Mouse (Mus musculus) hematopoietic stem cell, adult 5-6 weeks (primary cell): ENCODE data around the gene Plekha7. TPM values are rescaled to one million over a fixed set of nuclear protein-coding genes. Genes with fewer than 3 reads are reported as not detected.
A peak's percentile ranks its signal among the peaks of the same experiment; 100 is the strongest.

Experiments used
- ATAC-seq, 2 experiments: fragments of 125-278 bp in 1 of 2; replicated peaks in 1 of 2; 2 replicates each; pipeline ENCODE4 v1.8.0; 2016 to 2017; ENCODE audit warnings: inconsistent platforms in 2 of 2, mild to moderate bottlenecking in 2 of 2, moderate number of reproducible peaks in 2 of 2, low read depth in 1 of 2, moderate TSS enrichment in 1 of 2; ENCODE audit not compliant: low FRiP score in 2 of 2, poor library complexity in 2 of 2, severe bottlenecking in 2 of 2, insufficient read depth in 1 of 2, low TSS enrichment in 1 of 2
- total RNA-seq: library from RNA; stranded (forward); fragments of 172-1452, 232-1000 nt; gene quantifications from 2 replicates; pipeline ENCODE4 v1.2.3, GENCODE M21; 2017

The Plekha7 gene
- total RNA-seq, 1 experiment from 2014 or later = 7.0 TPM

DNA sequence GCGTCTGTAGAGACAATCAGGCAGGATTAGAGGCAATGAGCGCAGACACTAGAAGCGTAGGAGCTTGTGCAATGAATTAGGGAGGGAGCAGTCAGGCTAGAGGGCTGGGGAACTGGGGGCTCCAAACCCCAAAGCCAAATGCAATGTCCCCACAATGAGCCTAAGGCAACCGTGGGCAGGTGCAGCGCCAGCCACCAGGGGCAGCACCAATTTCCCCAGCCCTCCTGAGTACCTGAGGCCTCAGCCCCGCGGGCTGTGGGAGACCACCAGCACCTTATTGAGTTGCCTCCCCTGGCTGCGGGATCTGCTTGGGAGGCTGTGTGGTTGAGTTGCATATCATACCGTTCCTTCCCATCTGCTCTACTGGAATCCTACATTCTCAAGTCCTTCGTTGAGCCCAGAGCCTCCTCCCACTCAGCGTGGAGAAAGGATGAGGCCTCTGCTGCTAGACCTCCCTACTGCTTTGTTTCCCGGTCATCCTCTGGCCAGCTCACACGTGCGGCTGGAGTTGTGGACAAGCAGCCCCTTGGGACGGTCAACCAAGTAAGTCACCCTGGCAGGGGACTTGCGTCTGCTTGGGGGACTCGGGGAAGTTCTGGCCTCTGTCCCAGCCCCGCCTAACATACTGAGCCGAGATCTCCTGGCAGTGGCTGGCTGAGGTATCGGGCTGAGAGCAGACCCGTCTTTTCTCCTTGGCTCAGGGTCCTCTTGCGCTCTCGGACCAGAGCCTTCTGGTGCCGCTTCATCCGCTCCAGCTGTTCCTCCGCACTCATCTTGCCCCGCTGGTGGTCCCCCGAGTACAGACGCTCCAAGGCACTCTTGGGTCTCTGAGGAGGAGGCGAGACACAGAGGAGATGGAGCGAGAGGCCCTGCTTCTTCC lies 173.5 kb downstream of the Plekha7 start:
- ATAC-seq = no peak

- ATAC-seq = peak; percentile 54 to 61; a peak in 3 of 4 replicates
These were observed 176.1 kb downstream of the Plekha7 start for GRCm38 (mm10) chr7:116132078-116132477.

DNA sequence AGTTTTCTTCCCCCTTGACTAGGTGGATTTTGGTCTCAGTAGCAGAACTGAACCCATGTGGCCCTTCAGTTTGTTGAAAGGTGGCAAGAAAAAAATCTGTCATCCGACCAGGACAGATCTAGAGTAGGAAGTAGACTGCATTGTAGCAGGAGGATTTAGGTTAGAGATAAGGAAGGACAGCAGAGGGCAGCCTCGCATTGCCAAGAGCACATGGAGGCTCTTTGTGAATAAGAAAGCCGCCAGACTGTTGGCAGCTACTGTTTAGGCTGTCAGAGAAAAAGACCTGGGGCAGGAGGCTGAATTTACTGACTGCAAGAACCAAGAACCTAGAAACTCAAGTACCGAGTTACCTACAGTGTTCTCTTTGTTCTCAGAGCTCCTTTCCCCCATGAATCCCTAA lies 176.8 kb downstream of the Plekha7 start:
- ATAC-seq = peak; percentile 19 to 68; a peak in 2 of 4 replicates

GRCm38 (mm10) chr7:116129374-116129773 lies 178.8 kb downstream of the Plekha7 start:
- ATAC-seq = no peak

DNA sequence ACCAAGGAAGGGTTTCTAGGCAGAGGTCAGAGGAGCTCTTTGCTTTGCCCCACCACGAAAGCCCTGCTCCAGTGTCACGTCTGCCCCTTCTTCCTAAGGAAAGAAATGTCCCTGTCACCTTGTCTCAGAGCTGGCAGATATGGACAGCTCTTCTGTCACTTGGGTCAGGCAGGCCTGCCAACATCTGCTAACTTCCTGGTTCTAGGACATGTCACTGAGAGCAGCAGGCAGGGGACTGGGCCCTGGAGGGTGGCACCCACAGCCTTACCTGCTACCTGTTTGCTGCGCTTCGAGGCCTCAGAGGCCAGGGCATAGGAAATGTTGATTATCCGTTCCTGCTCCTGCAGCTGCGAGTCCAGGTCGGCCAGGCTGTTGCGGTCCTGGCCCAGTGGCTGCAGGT lies 179.9 kb downstream of the Plekha7 start:
- ATAC-seq = no peak

- no peak for ATAC-seq
These were observed 181.1 kb downstream of the Plekha7 start for GRCm38 (mm10) chr7:116127052-116127451.

GRCm38 (mm10) chr7:116125671-116126070 lies 182.5 kb downstream of the Plekha7 start:
- ATAC-seq = no peak

GRCm38 (mm10) chr7:116124057-116124456 lies 184.1 kb downstream of the Plekha7 start:
- no peak for ATAC-seq

DNA sequence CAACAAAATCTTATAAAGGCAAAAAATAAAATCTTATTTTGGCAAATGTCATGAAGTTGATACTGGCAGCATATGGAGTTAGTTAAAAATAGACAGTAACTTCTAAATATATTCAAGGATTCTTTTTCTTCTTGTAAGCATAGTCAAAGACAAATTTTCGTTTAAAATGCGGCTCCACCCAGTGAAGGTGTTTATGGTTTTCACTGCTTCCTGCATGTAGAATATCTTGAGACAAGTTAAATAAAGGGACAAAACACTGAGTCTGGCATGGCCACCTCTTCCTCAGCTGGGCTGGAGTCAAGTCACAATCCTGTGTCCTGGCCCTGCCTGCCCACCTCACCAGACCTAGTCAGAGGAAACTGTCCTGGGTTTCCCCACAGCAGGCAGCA lies 184.6 kb downstream of the Plekha7 start:
- no peak for ATAC-seq

DNA sequence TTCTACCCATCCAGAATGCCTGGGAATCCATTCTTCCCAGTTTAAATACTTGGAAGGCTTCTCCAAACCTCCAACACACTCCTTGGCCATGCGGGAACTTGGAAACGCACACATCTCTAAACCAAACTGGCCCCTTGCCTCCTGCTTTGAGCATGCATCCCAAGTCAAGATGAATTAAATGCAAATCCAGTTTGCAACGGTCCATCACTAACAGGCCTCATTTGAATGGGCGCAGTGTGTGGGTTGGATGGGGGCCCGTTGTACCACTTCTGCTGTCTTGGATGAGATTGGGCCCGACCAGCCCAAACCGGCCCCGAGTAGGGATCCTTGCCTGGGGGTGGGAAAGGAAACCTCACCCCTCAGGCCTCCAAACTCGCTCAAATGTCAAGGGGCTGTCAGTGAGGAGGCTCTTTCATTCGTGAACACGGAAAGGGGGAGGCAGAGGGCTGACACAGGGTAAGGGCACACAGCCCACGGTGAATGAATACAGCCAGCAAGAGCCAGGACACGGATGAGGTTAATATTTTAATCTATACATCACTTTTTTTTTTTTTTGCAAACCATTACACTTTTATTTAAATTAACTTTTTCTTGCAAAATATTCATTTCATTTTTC lies 185.1 kb downstream of the Plekha7 start:
- ATAC-seq = no peak

GRCm38 (mm10) chr7:116121202-116121601 lies 187.0 kb downstream of the Plekha7 start:
- no peak for ATAC-seq

- no peak for ATAC-seq
These were observed 187.4 kb downstream of the Plekha7 start for GRCm38 (mm10) chr7:116120737-116121136.

DNA sequence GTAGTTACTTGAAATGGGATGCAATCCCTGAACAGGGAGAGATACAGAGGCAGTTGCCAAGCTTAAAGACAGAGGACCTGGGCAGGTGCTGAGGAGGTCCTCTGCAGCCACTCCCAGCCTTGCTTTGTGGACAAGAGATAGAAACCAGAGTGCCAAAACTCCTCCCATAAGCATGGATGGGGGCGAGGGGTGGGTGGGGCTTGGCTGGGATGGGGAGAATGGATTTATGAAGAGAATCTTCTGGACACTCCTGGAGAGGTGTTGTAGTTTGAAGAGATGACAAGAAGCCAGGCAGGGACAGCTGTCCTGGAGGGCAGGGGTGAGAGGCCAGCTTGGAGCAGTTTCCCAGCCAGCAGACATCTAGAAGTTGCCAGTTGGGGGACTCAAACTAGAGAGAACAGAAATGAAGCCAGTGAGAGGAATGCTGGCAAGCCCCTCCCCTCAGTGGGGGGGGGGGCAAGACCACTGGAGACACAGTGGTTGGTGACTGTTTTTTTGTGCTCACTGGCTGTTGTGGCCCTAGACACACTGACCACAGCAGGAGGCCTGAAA lies 188.8 kb downstream of the Plekha7 start:
- no peak for ATAC-seq

- no peak for ATAC-seq
These were observed 192.2 kb downstream of the Plekha7 start for GRCm38 (mm10) chr7:116115991-116116390.

- no peak for ATAC-seq
These were observed 192.8 kb downstream of the Plekha7 start for GRCm38 (mm10) chr7:116115216-116115930.

- ATAC-seq = no peak
These were observed 196.6 kb downstream of the Plekha7 start for GRCm38 (mm10) chr7:116111546-116111945.

DNA sequence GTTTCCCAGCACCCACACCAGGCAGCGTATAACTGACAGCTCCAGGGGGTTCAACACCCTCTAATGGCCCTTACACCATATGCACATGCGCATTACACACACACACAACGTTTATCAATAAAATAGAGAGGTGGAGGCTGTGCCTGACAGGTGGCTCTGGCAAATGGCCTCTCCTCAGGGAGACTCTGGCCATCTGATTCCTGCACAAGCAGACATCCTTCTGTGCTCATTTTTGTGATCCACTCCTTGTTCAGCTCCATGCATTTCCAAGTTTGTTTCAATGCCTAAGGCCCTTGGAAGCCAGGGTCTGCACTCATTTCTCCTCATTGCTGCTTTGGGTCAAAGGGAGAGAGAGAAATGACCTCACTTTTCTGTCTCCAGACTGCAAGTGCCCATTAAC lies 197.5 kb downstream of the Plekha7 start:
- no peak for ATAC-seq

GRCm38 (mm10) chr7:116103091-116103490 lies 205.1 kb downstream of the Plekha7 start:
- no peak for ATAC-seq
